Mouse (Mus musculus) left cerebral cortex, postnatal 10 days (tissue): ENCODE data around the gene Ffar1. TPM values are rescaled to one million over a fixed set of nuclear protein-coding genes. Genes with fewer than 3 reads are reported as not detected.

Source experiments
- DNase-seq, 2 experiments: peaks; one replicate each; pipeline ENCODE4 v3.0.0; 2021 to 2022; ENCODE audit warnings: low spot score in 2 of 2, mixed read lengths in 1 of 2; ENCODE audit errors: extremely low spot score in 1 of 2
- intact Hi-C: fragments of 180-260 bp; cut with DNase I; formaldehyde crosslinking; loops from one replicate; pipeline ENCODE4 v1.15.1; 2025
- total RNA-seq, 2 experiments: library from RNA; stranded (reverse); gene quantifications; 2 replicates each; pipeline ENCODE4 v1.2.3; 2021

Gene Ffar1
- total RNA-seq, 2 experiments from 2014 or later: not detected

DNA sequence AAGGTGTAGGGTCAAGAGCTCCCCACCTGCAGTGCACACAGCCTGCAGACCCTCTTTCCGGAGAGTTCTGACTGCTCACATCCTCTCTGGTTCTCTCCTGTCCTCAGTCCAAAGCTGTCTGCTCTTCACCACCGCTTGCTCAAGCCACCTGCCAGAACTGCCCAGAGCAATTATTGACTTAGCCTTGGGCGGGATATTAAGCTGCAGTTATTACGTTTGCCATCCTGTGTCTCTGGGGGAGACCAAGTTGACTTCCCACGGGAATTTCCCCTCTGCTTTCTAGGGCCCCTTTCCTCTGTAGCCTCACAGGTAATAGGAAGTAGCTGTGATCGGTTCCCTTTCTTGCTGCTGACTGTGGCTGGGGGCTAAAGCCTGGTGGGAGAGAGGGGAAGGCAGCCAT, 41.2 kb downstream of the Ffar1 start:
- intact Hi-C loops: no loop called here

DNA sequence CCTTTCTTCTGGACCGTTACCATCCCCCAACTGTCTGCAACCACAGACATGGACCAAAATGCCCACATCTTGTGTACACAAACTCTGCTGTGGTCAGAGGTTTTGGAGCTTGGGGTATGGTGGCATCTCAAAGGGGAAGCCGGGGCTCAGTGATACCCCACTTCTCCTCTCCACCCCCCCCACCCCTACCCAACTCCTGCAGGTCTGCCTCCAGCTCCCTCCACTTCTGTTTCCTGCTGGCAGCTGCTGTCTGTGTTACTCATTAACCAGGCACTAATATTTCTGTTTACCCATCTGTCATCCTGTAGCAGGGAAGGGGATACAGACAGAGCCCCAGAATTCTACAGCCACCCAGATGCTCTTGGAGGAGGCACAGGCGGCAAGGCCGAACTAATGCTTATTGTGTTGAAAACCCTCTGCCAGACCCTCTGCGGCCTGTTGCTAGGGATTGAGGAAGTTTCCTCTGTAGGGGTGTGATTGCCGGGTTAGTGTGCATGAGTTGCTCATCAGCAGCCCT, 49.0 kb downstream of the Ffar1 start:
- intact Hi-C loops: no loop called here
- no peak for DNase-seq

More for the DNA sequence above, 41.2 kb downstream of the Ffar1 start:
- DNase-seq: no peak

DNA sequence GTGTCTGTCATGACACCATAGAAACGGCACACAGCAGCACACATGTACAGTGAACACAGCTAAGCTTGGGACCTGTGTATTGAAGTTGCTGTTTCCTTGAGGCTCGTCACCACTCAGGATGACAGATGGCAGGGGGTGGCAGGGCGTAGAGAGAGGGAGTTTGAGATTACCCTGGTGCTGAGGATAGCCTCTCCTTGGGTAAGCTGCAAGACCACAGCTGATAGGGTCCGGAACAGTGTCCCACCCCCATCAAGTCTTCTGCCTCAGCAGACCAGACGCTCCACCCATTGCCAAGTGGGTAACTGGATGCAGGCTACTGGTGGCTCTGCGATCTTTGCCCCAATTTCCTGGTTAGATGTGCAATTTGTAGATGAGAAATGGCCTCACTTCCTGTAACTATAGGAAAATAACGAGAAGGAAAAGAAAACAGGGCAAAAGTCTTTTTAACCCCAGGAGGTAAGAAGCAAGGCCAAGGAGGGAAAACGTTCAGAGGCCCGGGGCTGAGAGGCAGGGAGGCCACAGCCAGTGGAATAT, 49.5 kb downstream of the Ffar1 start:
- DNase-seq: no peak
- intact Hi-C loops: no loop called here

DNA sequence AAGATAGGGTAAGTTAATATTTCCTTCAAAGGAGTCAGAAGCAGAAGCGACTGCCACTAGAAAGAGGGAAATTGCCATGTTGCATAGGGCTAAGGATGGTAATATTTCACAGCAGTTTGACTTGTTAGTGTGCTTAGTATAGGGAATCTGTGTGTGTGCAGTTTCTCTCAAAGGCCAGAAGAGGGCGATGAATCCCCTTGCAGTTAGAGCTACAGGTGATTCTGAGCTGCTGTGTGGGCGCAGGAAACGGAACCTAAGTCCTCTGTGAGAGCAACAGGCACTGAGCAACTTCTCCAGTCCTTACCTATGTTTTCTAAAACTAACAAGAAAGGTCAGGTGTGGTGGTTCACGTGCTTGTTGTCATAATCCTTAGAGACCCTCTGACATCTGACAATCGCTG, 51.0 kb downstream of the Ffar1 start:
- intact Hi-C loops: no loop called here
- DNase-seq: no peak

Other genes with a start within 250 kb of the Ffar1 start
- under 1 TPM in 1 of 2 experiments, not detected in 1; 0.32 TPM for gene Upk1a, start 248.7 kb downstream of the Ffar1 start, total RNA-seq
- 100 to 1,000 TPM; 736 to 789 TPM for gene Cox6b1, start 235.4 kb downstream of the Ffar1 start, total RNA-seq
- gene Etv2, start 225.7 kb downstream of the Ffar1 start, total RNA-seq: not detected
- gene Rbm42, start 211.2 kb downstream of the Ffar1 start, total RNA-seq: 10 to 100 TPM; 68.0 to 72.2 TPM
- gene Haus5, start 196.6 kb downstream of the Ffar1 start, total RNA-seq: 1 to 10 TPM; 7.1 to 7.3 TPM
- gene Pmis2, start 190.0 kb downstream of the Ffar1 start, total RNA-seq: not detected
- gene 2200002J24Rik, start 162.6 kb downstream of the Ffar1 start, total RNA-seq: not detected
- 1 to 10 TPM; 2.5 to 3.2 TPM for gene Atp4a, start 149.4 kb downstream of the Ffar1 start, total RNA-seq
- gene Tmem147, start 132.0 kb downstream of the Ffar1 start, total RNA-seq: 100 to 1,000 TPM; 136 to 144 TPM
- not detected for gene Gapdhs, start 117.9 kb downstream of the Ffar1 start, total RNA-seq
- 1 to 10 TPM; 9.5 to 9.8 TPM for gene Sbsn, start 110.1 kb downstream of the Ffar1 start, total RNA-seq
- 1 to 10 TPM; 1.4 to 1.5 TPM for gene Dmkn, start 97.8 kb downstream of the Ffar1 start, total RNA-seq
- gene Krtdap, start 73.7 kb downstream of the Ffar1 start, total RNA-seq: not detected
- gene Ffar2, start 37.8 kb downstream of the Ffar1 start, total RNA-seq: under 1 TPM in 1 of 2 experiments, not detected in 1; 0.69 TPM
- gene Ffar3, start 5.4 kb downstream of the Ffar1 start, total RNA-seq: not detected
- gene Cd22, start 18.8 kb upstream of the Ffar1 start, total RNA-seq: under 1 TPM in 1 of 2 experiments, not detected in 1; 0.28 TPM
- 10 to 100 TPM; 27.0 to 60.7 TPM for gene Mag, start 53.3 kb upstream of the Ffar1 start, total RNA-seq
- gene Hamp2, start 63.1 kb upstream of the Ffar1 start, total RNA-seq: not detected
- gene Hamp, start 82.5 kb upstream of the Ffar1 start, total RNA-seq: not detected
- gene Usf2, start 95.2 kb upstream of the Ffar1 start, total RNA-seq: 100 to 1,000 TPM; 112 to 115 TPM
- gene Lsr, start 111.9 kb upstream of the Ffar1 start, total RNA-seq: 10 to 100 TPM; 10.2 to 12.6 TPM
- under 1 TPM; 0.18 to 0.21 TPM for gene Fam187b, start 112.2 kb upstream of the Ffar1 start, total RNA-seq
- 10 to 100 TPM; 37.2 to 37.5 TPM for gene Fxyd5, start 180.9 kb upstream of the Ffar1 start, total RNA-seq
- 100 to 1,000 TPM; 371 to 375 TPM for gene Fxyd7, start 189.9 kb upstream of the Ffar1 start, total RNA-seq
- 10 to 100 TPM; 34.1 to 35.5 TPM for gene Fxyd1, start 195.6 kb upstream of the Ffar1 start, total RNA-seq
- gene Lgi4, start 197.8 kb upstream of the Ffar1 start, total RNA-seq: 1 to 10 TPM; 9.0 to 9.2 TPM
- not detected for gene Fxyd3, start 215.1 kb upstream of the Ffar1 start, total RNA-seq